Mouse (Mus musculus) stomach, embryonic 16.5 days (tissue): ENCODE results near the gene Lrrfip2. TPM values are rescaled to one million over a fixed set of nuclear protein-coding genes. Genes with fewer than 3 reads are reported as not detected.

Experiments used
- ATAC-seq: fragments of 200-750 bp; cut with Nextera tagmentation; 2 replicates; pipeline ENCODE4 v1.8.0; 2017; ENCODE audit warnings: moderate number of reproducible peaks, moderate TSS enrichment; ENCODE audit not compliant: insufficient read depth, low FRiP score
- H3K27ac ChIP-seq: fragments of 300-500 bp; sonication (generic); 2 replicates; pipeline ENCODE4 v1.5.1; 2014; ENCODE audit warnings: low read length
- H3K27me3 ChIP-seq: fragments of 300-500 bp; sonication (generic); 2 replicates; pipeline ENCODE4 v1.6.1; 2014; ENCODE audit warnings: low read length, control low read depth, mixed read lengths; ENCODE audit not compliant: control insufficient read depth, insufficient read depth
- H3K36me3 ChIP-seq: fragments of 300-500 bp; sonication (generic); 2 replicates; pipeline ENCODE4 v1.6.1; 2014; ENCODE audit warnings: low read length; ENCODE audit not compliant: control insufficient read depth, insufficient read depth
- H3K4me1 ChIP-seq: fragments of 300-500 bp; sonication (generic); 2 replicates; pipeline ENCODE4 v1.6.1; 2014; ENCODE audit warnings: low read length, control low read depth, mixed read lengths; ENCODE audit not compliant: control insufficient read depth, insufficient read depth
- H3K4me2 ChIP-seq: fragments of 300-500 bp; sonication (generic); 2 replicates; pipeline ENCODE4 v1.6.1; 2014; ENCODE audit warnings: low read depth, low read length, mixed read lengths
- H3K4me3 ChIP-seq: fragments of 300-500 bp; sonication (generic); replicated peaks from 2 replicates; pipeline ENCODE4 v1.5.1; 2014; ENCODE audit warnings: mild to moderate bottlenecking, low read length
- H3K9ac ChIP-seq: fragments of 300-500 bp; sonication (generic); 2 replicates; pipeline ENCODE4 v1.6.1; 2014; ENCODE audit warnings: low read length
- H3K9me3 ChIP-seq: fragments of 300-500 bp; sonication (generic); replicated peaks from 2 replicates; pipeline ENCODE4 v1.6.1; 2016; ENCODE audit warnings: low read length, control low read depth; ENCODE audit not compliant: control insufficient read depth
- whole genome bisulfite sequencing: fragments of 180-500 bp; shearing (Covaris S2); extraction: QIAGEN DNeasy Blood & Tissue Kit; methylation state at CpG from one replicate; pipeline ENCODE4 v1.1.7; 2014; 5-methylcytosine and 5-hydroxymethylcytosine counted together
- polyA plus RNA-seq: library from polyadenylated mRNA; unstranded; fragments of >200 nt; fragmentation: Nextera tagmentation; extraction: Ambion mirVana; gene quantifications from 2 replicates; pipeline ENCODE4 v1.2.1, GENCODE M21; 2015

Lrrfip2 gene
- 31.9 and 34.9 TPM in 2 replicates for polyA plus RNA-seq

GRCm38 (mm10) chr9:111117126-111117642 lies at the start of gene Lrrfip2:
Gene Lrrfip2 (plus strand): TSS chr9:111117592.
- Histone ChIP-seq H3K4me2 (peak within 1 kb of the TSS; percentile 82), H3K36me3 (no peaks in the 10 kb centered on the region), H3K4me3 (peak within 1 kb of the TSS; percentile 97), H3K27ac (peak within 1 kb of the TSS; percentile 80), H3K9ac (peak within 1 kb of the TSS; percentile 90), H3K4me1 (peaks cover 12% of the 10 kb centered on the region), H3K9me3 (no peaks in the 10 kb centered on the region), H3K27me3 (no peaks in the 10 kb centered on the region)
- ATAC-seq, result no peak
- 28% methylated on average over 14 of the region's 14 CpGs for WGBS

DNA sequence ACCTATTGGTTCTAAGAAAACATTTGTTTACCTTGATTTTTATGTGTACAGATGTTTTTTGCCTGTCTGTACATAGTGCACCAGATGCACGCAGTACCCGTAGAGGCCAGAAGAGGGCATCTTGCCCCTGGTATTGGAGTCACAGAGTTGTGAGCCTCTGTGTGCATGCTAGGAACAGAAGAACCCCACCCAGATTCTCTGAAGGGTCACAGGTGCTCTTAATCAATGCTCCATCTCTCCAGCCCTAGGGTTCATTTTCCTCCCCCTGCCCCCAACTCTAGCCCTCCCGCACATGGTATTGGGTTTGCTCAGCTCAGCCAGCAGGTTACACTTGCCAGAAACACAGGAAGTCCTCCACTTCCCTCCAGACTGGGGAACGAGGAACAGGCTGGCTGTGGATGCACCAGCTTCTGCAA lies 46.8 kb upstream of the Lrrfip2 start:
- no peaks in the 10 kb centered on the region for H3K27me3 ChIP-seq
- H3K9me3 ChIP-seq, result peaks cover 9% of the 10 kb centered on the region; the same call in 1 of the 2 replicates
- 27% methylated on average over 4 of the region's 4 CpGs for WGBS
- H3K4me2 ChIP-seq, result no peak overlapping the region
- H3K4me3 ChIP-seq, result no peak overlapping the region
- H3K9ac ChIP-seq, result no peak overlapping the region
- H3K27ac ChIP-seq, result no peak overlapping the region
- H3K36me3 ChIP-seq, result no peaks in the 10 kb centered on the region
- ATAC-seq, result no peak
- H3K4me1 ChIP-seq, result no peaks in the 10 kb centered on the region

- Histone ChIP-seq H3K9me3 (peaks cover 9% of the 10 kb centered on the region; the same call in 1 of the 2 replicates), H3K9ac (no peak overlapping the region), H3K4me1 (no peaks in the 10 kb centered on the region), H3K27me3 (no peaks in the 10 kb centered on the region), H3K4me2 (no peak overlapping the region), H3K27ac (no peak overlapping the region), H3K36me3 (no peaks in the 10 kb centered on the region), H3K4me3 (no peak overlapping the region)
- WGBS, result 49% methylated on average over 7 of the region's 7 CpGs
- ATAC-seq, result no peak
Measured at GRCm38 (mm10) chr9:111072175-111072574, 45.2 kb upstream of the Lrrfip2 start.

DNA sequence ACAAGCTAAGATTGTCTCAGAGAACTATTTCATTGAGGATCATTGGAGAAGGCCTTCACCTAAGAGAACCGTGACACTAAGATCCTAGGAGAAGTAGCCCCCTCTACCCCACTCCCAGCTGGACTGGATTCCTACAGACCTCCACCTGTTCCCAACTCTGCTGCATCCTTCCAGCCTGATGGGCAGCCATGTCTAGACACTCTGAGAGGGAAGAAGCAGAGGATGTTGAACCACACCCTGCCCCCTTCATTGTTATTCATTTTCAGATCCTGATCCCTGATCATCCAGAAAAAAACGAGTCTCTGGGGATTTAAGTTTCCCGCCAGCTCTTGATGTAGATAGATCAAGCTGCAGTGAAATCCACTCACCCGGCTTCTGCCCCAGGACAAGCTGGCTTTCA lies 44.4 kb upstream of the Lrrfip2 start:
- H3K36me3 ChIP-seq, result no peaks in the 10 kb centered on the region
- no peak for ATAC-seq
- WGBS, result 77% methylated on average over 4 of the region's 4 CpGs

DNA sequence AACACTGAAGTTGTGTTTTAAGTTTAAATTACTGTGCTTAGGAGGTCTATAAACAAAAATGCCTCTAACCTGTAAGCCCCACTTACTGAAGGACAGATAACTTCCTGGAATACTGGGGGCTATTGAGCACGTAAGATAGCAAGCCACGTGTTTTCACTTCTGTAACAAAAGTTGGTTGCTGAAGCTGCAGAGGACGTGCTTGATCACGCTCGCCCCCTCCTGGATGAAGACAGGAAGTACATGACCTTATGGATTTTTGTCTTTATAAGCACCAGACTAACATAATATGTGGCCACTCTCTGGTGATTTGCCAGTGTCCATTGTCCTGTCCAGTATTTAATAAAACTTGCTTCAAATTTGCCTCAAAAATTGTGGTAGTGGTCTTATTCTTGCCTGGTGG lies 39.6 kb upstream of the Lrrfip2 start:
- WGBS, result 69% methylated on average over 5 of the region's 5 CpGs

More for the DNA sequence above, 44.4 kb upstream of the Lrrfip2 start:
- Histone ChIP-seq H3K27ac (no peak overlapping the region), H3K4me3 (no peak overlapping the region), H3K9ac (no peak overlapping the region), H3K4me1 (no peaks in the 10 kb centered on the region), H3K27me3 (no peaks in the 10 kb centered on the region), H3K9me3 (peaks cover 9% of the 10 kb centered on the region; the same call in 1 of the 2 replicates), H3K4me2 (no peak overlapping the region)

GRCm38 (mm10) chr9:111080801-111081200 lies 36.6 kb upstream of the Lrrfip2 start:
- Histone ChIP-seq H3K27ac (no peak overlapping the region), H3K9me3 (no peaks in the 10 kb centered on the region), H3K9ac (no peak overlapping the region), H3K4me1 (no peaks in the 10 kb centered on the region), H3K4me3 (no peak overlapping the region), H3K27me3 (no peaks in the 10 kb centered on the region), H3K36me3 (no peaks in the 10 kb centered on the region), H3K4me2 (no peak overlapping the region)
- ATAC-seq, result no peak
- WGBS, result 87% methylated on average over 8 of the region's 8 CpGs

More for the DNA sequence above, 39.6 kb upstream of the Lrrfip2 start:
- Histone ChIP-seq H3K36me3 (no peaks in the 10 kb centered on the region), H3K4me1 (no peaks in the 10 kb centered on the region), H3K9ac (no peak overlapping the region), H3K27ac (no peak overlapping the region), H3K4me2 (no peak overlapping the region), H3K27me3 (no peaks in the 10 kb centered on the region), H3K9me3 (peaks cover 9% of the 10 kb centered on the region; the same call in 1 of the 2 replicates), H3K4me3 (no peak overlapping the region)
- ATAC-seq, result no peak

- Histone ChIP-seq H3K9ac (no peak overlapping the region), H3K4me1 (no peaks in the 10 kb centered on the region), H3K9me3 (no peaks in the 10 kb centered on the region), H3K36me3 (no peaks in the 10 kb centered on the region), H3K4me2 (no peak overlapping the region), H3K4me3 (no peak overlapping the region), H3K27me3 (no peaks in the 10 kb centered on the region), H3K27ac (no peak overlapping the region)
- 83% methylated on average over 5 of the region's 5 CpGs for WGBS
- ATAC-seq, result no peak
Measured at GRCm38 (mm10) chr9:111081765-111082164, 35.6 kb upstream of the Lrrfip2 start.

GRCm38 (mm10) chr9:111085329-111085728 lies 32.1 kb upstream of the Lrrfip2 start:
- ATAC-seq, result no peak
- Histone ChIP-seq H3K27me3 (no peaks in the 10 kb centered on the region), H3K27ac (no peak overlapping the region), H3K9ac (no peak overlapping the region), H3K4me1 (0 out of 2 replicates have a peak, but pooled peaks cover 4% of the 10 kb centered on the region), H3K4me3 (no peak overlapping the region), H3K9me3 (no peaks in the 10 kb centered on the region), H3K4me2 (no peak overlapping the region), H3K36me3 (no peaks in the 10 kb centered on the region)
- WGBS, result 44% methylated on average over 4 of the region's 4 CpGs

- no peak overlapping the region for H3K27ac ChIP-seq
- H3K36me3 ChIP-seq, result no peaks in the 10 kb centered on the region
- ATAC-seq, result no peak
- H3K4me3 ChIP-seq, result no peak overlapping the region
- WGBS, result 62% methylated on average over 6 of the region's 6 CpGs
- H3K4me2 ChIP-seq, result no peak overlapping the region
- 0 out of 2 replicates have a peak, but pooled peaks cover 4% of the 10 kb centered on the region for H3K4me1 ChIP-seq
- H3K9me3 ChIP-seq, result no peaks in the 10 kb centered on the region
- H3K27me3 ChIP-seq, result no peaks in the 10 kb centered on the region
- no peak overlapping the region for H3K9ac ChIP-seq
Measured at GRCm38 (mm10) chr9:111086137-111086536, 31.3 kb upstream of the Lrrfip2 start.
